Mouse (Mus musculus): ENCODE measurements around the gene Itgbl1.

GRCm38 (mm10) chr14:123659921-123660385 lies at the start of gene Itgbl1:
- no peak for TF ChIP-seq CTCF (IDR thresholded peaks at IDR 0.05; ENCODE audit: control insufficient read depth, insufficient read depth, low read length)
- TF ChIP-seq POLR2A (IDR thresholded peaks at IDR 0.05; ENCODE audit: borderline replicate concordance, control insufficient read depth, low read depth, low read length), result no peak

All from bone marrow, adult 2 months (tissue).